Mouse (Mus musculus): Measurements from ENCODE around the gene Bud31.
"Not testable (repeated sequence)": the region's sequence is repeated elsewhere in the genome, so short reads cannot be mapped to it uniquely, and the experiment has no call there.

DNA sequence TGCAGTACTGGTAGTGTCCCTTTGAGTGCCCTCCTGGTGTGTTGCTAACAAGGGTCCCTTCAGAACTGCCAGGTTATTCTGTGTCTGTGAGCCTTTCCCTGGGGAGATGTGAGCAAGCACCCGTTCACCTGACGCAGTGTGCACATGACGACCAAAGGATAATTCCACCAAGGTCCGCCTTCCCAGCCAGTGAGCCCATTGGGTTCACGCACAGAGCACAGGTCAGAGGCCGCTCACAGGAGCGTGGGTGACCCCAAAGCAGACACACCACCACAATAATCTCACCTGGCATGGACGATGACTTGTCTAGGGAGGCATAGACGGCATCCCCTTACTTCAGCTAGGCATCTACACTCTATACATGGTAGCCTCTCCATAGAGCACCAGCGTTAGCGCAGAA lies 38.7 kb upstream of the Bud31 start:
- not testable (repeated sequence) for TF ChIP-seq CTCF (IDR thresholded peaks at IDR 0.05; ENCODE audit: borderline replicate concordance, insufficient read depth, low read length); POLR2A (IDR thresholded peaks at IDR 0.05; ENCODE audit: low read depth, low read length)
